In genomic region chr5:137061809-137062481, GRCm38 (mm10) we compare ENCODE assay signal across 9 mouse cellular contexts. TPM values are rescaled to one million over a fixed set of nuclear protein-coding genes. Genes with fewer than 3 reads are reported as not detected.
A peak's percentile ranks its signal among the peaks of the same experiment; 100 is the strongest.
DNase-seq lines count a peak whose midpoint lies in the region; ATAC-seq lines count a peak whose summit lies in the region.
"Had no signal": no experiment of that assay in that cellular context is flagged by ENCODE, and none has a peak within 500 bp of the region (broad histone marks: within the 10 kb centered on the region; RNA-seq: fewer than 3 reads in every experiment).

No protein-coding gene starts in this region.

- no peaks in the 10 kb centered on the region for H3K4me1 ChIP-seq in lung, embryonic 16.5 days (replicated peaks; ENCODE audit: control insufficient read depth, insufficient read depth, low read length)

- no peaks in the 10 kb centered on the region for H3K9me3 ChIP-seq in lung, embryonic 16.5 days (ENCODE audit: control insufficient read depth, low read length)

- H3K9ac ChIP-seq in lung, embryonic 16.5 days (ENCODE audit: low read length), result no peak overlapping the region

- no peaks in the 10 kb centered on the region for H3K36me3 ChIP-seq in lung, embryonic 16.5 days (ENCODE audit: control insufficient read depth, insufficient read depth, low read length)

- ATAC-seq in lung, embryonic 16.5 days (ENCODE audit: low read depth), result peak; percentile 45; the same call in 1 of the 2 replicates
- no peak for ATAC-seq in megakaryocyte-erythroid progenitor cell, adult 5-6 weeks (replicated peaks; ENCODE audit: low FRiP score, low TSS enrichment, poor library complexity, severe bottlenecking)

- DNase-seq in cerebellum, adult 11 months, result peak; percentile 28
- DNase-seq in cerebellum, adult 9-11 months, result no peak
- DNase-seq in ovary, postnatal 36 days (ENCODE audit: low spot score), result peak; percentile 35
- DNase-seq in ovary, postnatal 14 days (ENCODE audit: low spot score), result no peak
- DNase-seq in cerebellum, adult 8-10 months, result peak; percentile 49
- DNase-seq in heart, postnatal 36 days, result peak; percentile 71 to 75

- intact Hi-C loops in heart, postnatal 36 days (cut with DNase I), result loop anchor here (1.0 kb wide), 1 partner anchor 45 kb away; no protein-coding TSS in a partner anchor

- no peak overlapping the region for H3K27ac ChIP-seq in lung, embryonic 16.5 days (ENCODE audit: low read length)

- no peaks in the 10 kb centered on the region for H3K27me3 ChIP-seq in lung, embryonic 16.5 days (ENCODE audit: control insufficient read depth, insufficient read depth, low read depth, low read length)

- 16% methylated on average over 11 of the region's 12 CpGs for WGBS in lung, embryonic 16.5 days

- H3K4me3 ChIP-seq in lung, embryonic 16.5 days (ENCODE audit: low read length), result no peak overlapping the region

- no peak overlapping the region for H3K4me2 ChIP-seq in lung, embryonic 16.5 days (ENCODE audit: low read depth, low read length)

RNA-seq across cellular contexts. Expression of gene Serpine1, which starts 10.1 kb away (rescaled TPM):
- 10 to 100 TPM; 28.1 to 42.8 TPM for total RNA-seq in heart, postnatal 36 days (2021)
- polyA plus RNA-seq in lung, embryonic 16.5 days (2015; fragmentation: Nextera tagmentation; extraction: Ambion mirVana), result 0.93 and 1.1 TPM in 2 replicates
- total RNA-seq in megakaryocyte-erythroid progenitor cell, adult 5-6 weeks (2014; fragmentation: Nextera tagmentation), result 0.72 TPM in 1 of 2 replicates, not detected in the other
- total RNA-seq in megakaryocyte-erythroid progenitor cell, adult 5-6 weeks (2017), result 0.94 TPM in 1 of 2 replicates, not detected in the other

RNA-seq across cellular contexts. Expression of gene Ap1s1, which starts 16.0 kb away (rescaled TPM):
- 10 to 100 TPM; 38.8 to 41.3 TPM for total RNA-seq in heart, postnatal 36 days (2021)
- polyA plus RNA-seq in lung, embryonic 16.5 days (2015; fragmentation: Nextera tagmentation; extraction: Ambion mirVana), result 191 and 206 TPM in 2 replicates
- 52.2 and 78.7 TPM in 2 replicates for total RNA-seq in megakaryocyte-erythroid progenitor cell, adult 5-6 weeks (2014; fragmentation: Nextera tagmentation)
- 46.5 and 50.2 TPM in 2 replicates for total RNA-seq in megakaryocyte-erythroid progenitor cell, adult 5-6 weeks (2017)

RNA-seq across cellular contexts. Expression of gene Vgf, which starts 35.8 kb away (rescaled TPM):
- total RNA-seq in heart, postnatal 36 days (2021), result under 1 TPM in 1 of 2 experiments, not detected in 1; 0.11 TPM
- polyA plus RNA-seq in lung, embryonic 16.5 days (2015; fragmentation: Nextera tagmentation; extraction: Ambion mirVana), result 0.13 TPM in 1 of 2 replicates, not detected in the other
- not detected in 2 replicates for total RNA-seq in megakaryocyte-erythroid progenitor cell, adult 5-6 weeks (2014; fragmentation: Nextera tagmentation)
- total RNA-seq in megakaryocyte-erythroid progenitor cell, adult 5-6 weeks (2017), result 0.27 and 0.47 TPM in 2 replicates
- polyA plus RNA-seq: gonadal fat pad, adult 2 months had no signal

RNA-seq across cellular contexts. Expression of gene Trim56, which starts 54.1 kb away (rescaled TPM):
- 10 to 100 TPM; 19.9 to 23.0 TPM for total RNA-seq in heart, postnatal 36 days (2021)
- 12.2 and 13.5 TPM in 2 replicates for polyA plus RNA-seq in lung, embryonic 16.5 days (2015; fragmentation: Nextera tagmentation; extraction: Ambion mirVana)
- total RNA-seq in megakaryocyte-erythroid progenitor cell, adult 5-6 weeks (2014; fragmentation: Nextera tagmentation), result 23.7 and 28.2 TPM in 2 replicates
- 20.8 and 29.0 TPM in 2 replicates for total RNA-seq in megakaryocyte-erythroid progenitor cell, adult 5-6 weeks (2017)

Comparison
In these comparisons a context has a peak if more than half of its experiments do, and no peak if none do; other contexts are left out.
1. DNase-seq: peak in cerebellum, adult 11 months (single experiment), ovary, postnatal 36 days (single experiment), cerebellum, adult 8-10 months (single experiment) and heart, postnatal 36 days (2 of 2); none in cerebellum, adult 9-11 months (single experiment) and ovary, postnatal 14 days (single experiment).
2. RNA of gene Serpine1, which starts 10.1 kb away (total RNA-seq): 28.1 to 42.8 TPM in heart, postnatal 36 days; 0.72 to 0.94 TPM in megakaryocyte-erythroid progenitor cell, adult 5-6 weeks; every median in the first group is over 10 times any median in the second.